Mouse (Mus musculus) granulocyte monocyte progenitor cell, adult 5-6 weeks (primary cell): Measurements from ENCODE around the gene Pzp. TPM values are rescaled to one million over a fixed set of nuclear protein-coding genes. Genes with fewer than 3 reads are reported as not detected.

Experiments used
- ATAC-seq: replicated peaks from 2 replicates; pipeline ENCODE4 v1.8.0; 2016; ENCODE audit warnings: mild to moderate bottlenecking, moderate TSS enrichment, inconsistent platforms; ENCODE audit not compliant: poor library complexity, severe bottlenecking
- total RNA-seq, 2 experiments: library from RNA; stranded (forward) in 1 of 2; stranded (reverse) in 1 of 2; fragments of 200-712, 200-1000 nt in 1 of 2; fragments of >200 nt in 1 of 2; fragmentation: Nextera tagmentation in 1 of 2; gene quantifications; 2 replicates each; pipeline ENCODE4 v1.2.3; 2014 to 2017

The Pzp gene
- total RNA-seq, 2 experiments from 2014 or later, result not detected

DNA sequence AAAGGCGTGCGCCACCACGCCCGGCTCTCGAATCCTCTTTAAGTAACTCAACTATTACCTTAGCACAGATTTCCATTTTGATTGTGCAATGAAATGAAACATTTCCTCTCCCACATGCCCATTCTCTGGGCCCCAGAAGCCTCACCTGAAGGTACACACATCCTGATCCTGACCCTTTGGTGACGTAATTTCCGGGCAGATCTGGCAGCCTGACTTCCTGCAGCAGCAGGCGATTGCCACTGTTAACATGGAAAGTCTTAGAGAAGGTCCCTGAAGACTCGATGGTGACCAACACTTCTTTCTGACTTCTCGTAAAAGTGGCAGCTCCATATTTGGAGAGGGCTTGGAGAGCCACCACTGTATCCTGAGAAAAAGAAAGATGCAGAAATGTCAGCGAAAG is 38.8 kb downstream of the Pzp start:
- ATAC-seq, result no peak

DNA sequence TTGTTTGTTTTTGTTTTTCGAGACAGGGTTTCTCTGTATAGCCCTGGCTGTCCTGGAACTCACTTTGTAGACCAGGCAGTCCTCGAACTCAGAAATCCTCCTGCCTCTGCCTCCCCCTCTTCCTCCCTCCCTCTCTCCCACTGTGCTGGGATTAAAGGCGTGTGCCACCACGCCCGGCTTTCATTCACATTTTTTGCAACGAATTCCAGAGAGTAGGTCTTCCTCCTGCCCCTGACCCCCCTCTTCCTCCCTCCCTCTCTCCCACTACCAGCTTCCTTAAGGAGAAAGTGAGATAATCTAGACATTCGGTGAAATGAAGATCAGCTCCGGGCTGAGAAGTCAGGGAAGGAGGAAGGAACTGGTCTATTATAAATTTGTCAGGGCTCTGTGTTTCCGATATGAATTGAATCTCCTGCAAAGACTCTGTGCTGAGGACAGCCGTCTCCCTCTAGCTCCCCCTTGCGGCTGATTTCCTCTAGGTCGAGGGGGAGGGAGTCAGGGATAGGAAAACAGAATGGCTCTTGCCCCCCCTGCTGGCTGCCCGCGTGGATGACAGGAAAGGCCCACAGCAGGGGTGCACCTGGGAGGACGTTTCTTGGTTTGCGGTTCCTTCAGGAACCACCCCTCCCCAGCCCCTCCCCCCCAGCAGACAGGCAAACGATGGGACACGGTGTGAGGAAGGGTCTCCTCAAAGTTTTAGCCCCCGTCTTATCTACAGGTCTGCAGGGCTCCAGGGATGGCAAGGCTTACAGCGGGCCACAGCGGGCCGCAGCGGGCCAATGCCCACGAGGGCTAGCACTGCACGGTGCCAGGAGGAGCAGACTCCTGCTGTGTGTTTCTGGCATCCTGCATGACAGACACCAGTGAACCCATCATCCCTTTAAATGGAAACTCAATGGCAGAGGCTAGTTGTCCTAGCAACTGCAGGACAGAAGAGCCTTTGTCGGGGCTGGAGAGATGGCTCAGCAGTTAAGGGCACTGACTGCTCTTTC is 46.8 kb downstream of the Pzp start:
- ATAC-seq, result peak; percentile 100

DNA sequence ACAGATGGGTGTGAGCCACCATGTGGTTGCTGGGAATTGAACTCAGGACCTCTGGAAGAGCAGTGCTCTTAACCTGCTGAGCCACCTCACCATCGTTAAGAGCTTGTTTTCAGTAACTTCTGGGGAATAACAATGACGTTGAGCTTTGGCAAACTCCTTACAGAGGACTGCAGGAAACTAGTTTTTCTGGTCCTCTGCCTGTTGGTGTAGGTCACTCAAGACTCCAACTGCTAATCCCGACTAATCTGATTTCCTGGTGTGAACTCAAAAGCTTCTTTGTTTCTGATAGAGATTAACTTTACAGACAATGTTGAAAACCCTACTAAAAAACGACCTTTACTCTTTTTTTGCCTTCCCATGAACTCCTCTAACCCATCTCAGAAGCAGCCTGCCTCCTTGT is 49.0 kb downstream of the Pzp start:
- no peak for ATAC-seq

DNA sequence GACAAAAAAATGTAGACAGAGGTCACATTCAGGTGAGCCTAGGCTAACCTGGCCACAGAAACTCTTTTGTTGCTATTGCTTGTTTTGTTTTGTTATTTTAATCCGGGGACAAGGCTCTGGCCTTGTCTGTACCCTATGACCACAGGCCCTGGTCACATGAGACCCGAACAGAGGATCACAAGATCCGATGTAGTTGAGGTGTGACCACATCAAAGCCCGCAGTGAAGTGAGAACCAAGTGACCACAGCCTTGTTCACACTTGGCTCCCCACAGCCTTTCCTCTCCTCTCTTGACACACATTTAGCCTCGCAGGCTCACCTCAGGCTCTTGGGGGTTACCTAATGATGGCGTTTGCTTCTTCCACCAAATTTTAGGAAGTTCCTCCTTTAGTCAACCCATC is 52.4 kb downstream of the Pzp start:
- ATAC-seq, result no peak

DNA sequence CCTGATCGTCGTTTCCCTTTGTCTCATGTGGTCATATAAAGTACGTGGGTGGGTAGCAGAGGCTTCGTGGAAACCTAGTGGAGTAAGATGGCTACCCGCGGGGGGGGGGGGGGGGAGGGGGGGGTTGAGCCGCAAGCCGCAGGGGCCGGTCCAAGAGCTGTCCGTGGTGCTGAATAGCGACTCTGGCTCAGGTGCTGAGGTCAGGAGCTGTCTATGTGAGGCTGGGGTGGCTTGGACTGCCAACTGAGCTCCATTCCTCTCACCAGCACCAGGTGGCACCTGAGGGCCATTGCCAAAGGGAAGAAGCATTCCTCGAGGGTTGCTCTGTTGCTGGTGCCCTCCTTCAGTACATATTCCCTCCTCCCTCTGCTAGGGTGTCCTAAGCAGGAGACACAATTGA is 57.1 kb downstream of the Pzp start:
- peak; percentile 69 for ATAC-seq

DNA sequence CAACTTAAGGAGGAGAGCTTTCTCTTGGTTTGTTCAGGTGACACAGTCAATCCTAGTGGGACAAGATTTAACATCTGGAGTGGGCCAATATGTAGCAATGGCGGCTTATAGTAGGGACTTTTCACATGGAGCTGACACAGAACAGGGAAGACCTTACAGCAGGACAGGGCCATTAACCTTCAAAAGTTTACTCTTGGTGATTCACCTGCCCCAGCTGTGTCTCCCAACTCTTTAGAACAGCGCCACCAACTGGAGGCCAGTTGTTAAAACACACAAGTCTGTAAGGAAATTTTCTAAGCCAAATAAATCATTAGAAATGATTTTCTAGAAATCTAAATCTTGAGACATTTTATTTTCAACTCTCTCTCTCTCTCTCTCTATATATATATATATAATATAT is 59.2 kb downstream of the Pzp start:
- ATAC-seq, result no peak

DNA sequence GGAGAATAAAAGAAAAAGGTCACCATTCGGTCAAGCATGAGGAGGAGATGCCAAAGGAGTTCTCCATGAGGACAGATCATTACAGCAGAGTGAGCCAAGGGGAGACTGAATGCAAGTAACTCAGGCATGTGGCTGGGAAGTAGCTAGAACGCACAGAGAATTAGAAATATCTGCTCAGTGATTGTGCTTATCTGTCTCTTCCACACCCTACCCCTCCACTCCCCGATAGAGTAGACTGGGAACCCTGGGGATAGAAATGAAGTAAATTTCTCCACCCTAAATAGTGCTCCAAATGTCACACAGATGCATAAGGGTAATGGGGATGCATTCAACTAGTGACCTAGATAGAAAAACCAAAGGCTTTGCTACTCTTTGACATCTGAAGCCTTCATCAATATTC is 60.0 kb downstream of the Pzp start:
- ATAC-seq, result no peak

DNA sequence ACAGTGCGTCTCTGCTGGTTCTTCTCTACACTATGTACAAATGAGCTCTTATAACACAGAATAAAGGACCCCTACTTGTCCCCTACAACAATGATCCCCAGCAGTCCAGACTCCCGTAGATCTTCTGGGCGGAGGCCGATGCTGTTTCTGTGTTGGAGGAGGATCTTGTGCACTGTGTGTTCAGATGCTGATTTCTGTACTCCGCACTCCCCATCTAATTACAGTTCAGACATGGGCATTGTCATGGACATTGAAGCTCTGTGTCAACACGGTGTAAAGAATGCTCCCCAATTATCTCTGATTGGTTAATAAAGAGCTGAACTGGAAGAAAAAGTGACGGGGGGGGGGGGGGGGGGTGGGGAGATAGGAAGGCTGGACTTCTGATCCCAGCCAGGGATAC is 60.5 kb downstream of the Pzp start:
- no peak for ATAC-seq

DNA sequence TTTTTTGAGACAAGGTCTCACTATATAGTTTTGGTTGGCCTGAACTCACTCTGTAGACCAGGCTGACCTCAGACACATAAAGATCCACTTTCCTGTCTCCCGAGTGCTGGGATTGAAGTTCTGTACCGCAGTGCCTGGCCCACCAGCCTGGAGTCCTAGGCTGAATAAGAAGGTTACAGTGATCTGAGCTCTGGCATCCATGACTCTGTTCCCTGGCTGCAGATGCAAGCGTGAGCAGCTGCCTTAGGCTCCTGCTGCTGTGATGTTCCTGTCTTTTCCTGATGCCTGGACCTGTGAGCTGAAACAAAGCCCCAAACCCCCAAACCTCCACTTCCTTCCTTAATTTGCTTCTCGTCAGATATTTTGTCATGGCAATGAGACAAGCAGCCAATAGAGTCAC is 61.5 kb downstream of the Pzp start:
- ATAC-seq, result no peak

DNA sequence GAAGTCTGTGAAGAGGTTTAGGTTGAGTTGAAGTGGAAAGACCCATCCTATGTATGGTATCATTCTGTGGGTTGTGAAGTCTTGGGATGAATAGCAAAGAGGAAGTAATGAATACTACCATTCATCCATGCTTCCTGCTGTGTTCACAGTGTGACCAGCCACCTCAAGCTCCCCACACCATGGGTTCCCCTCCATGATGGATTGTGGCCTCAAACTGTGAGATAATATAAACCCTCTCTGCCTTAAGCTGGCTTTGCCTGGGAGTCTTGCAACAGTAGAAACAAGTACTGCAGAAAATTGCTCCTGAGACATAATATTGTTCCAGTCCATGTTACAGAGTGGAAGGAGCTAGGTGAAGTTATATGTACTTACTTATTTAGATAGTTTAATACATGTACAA is 64.9 kb downstream of the Pzp start:
- ATAC-seq, result no peak

DNA sequence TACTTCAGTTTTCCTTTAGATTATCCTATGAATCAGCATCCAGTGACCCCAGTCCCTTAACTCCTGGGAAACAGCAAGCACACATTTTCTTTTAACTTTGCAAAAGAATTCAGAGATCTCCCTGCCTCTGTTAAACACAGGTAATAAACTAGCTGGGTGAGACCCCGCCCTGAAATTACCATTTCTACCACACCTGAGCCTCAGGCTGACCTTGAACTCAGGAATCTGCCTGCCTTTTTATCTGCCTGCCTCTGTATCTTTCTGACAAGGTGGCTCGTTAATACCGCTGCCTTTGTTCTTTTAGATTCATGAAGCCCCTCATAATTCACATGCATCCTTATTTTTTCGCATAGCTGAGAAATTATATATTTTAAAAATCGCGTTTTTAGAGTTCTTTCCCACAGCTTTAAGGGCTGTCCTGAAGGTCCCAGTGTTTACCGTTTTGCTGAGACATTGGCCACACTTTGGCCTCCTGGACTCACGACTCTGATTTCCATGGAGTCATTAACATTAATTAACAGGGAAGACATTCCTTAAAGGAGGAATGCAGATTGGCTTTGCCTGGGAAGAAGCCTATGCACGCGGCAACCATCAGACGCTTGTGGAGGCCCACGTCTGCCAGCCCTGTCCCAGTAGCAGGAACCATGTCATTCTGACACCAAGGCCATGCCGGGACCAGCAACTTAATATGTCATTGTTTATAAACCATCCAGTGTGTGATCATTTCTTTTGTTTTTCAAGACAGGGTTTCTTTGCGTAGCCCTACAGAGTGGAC is 65.6 kb downstream of the Pzp start:
- ATAC-seq, result no peak

DNA sequence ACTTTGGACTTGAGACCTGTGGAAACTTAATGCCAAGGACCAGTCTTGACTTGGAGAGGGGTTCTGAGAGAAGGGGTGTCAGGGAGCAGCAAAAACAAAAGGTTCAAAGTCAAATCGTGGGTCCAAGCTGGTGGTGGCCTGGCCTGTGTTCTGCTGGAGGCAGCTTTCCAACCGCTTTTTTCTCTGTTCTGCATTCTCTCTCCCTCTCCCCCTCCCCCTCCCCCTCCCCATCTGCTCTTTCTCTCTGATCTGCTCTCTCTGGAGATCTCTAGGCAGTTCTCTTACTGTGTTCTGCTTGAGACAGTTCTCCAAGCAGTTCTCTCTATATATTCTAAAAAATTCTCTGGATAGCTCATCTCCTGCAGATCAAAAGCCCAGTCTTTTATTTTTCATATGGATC is 66.2 kb downstream of the Pzp start:
- ATAC-seq, result no peak

DNA sequence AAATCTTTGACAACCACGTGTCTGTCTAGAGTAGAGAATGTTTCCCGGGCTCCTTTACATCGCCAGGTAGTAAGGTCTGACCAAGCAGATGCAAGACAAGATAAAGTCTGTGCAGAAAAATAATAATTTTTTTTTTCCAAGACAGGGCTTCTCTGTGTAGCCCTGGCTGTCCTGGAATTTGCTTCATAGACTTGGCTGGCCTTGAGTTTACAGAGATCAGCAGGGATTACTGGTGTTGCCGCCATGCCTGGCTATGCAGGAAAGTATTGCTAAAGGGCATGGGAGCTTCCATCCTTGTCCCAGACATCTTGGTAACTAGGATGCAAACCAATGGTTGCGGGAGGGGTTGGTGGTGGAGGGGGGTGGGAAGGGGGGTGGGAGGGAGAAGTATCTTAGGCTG is 69.3 kb downstream of the Pzp start:
- ATAC-seq, result no peak

DNA sequence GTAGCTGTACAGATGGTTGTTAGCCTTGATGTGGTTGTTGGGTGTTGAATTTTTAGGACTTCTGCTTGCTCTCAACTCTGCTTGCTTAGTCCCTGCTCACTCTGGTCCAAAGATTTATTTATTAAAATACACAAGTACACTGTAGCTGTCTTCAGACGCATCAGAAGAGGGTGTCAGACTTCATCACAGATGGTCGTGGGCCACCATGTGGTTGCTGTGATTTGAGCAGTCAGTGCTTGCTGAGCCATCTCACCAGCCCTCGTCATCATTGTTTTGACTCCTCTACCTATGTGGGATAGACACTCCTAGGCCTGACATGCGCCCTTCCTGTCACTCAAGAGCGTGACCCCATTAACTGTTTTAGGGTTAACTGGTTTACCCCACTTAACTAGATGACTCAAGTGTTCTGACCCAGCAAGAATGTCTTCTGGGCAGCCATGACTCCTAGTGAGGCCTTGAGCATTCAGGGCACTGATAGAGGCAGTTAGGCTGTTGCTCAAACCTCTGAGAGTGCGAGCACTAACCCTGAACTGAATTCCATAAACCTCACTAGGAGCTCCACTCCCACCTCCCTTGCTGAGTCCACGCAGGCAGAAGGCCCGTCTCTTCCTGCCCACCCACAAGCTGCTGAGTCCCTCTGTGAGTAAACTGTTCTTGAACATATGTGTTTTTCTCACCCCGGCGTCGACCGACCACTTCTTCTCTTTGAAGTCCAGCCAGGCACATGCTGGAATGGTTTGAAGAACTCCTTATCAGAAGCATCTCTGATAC is 70.5 kb downstream of the Pzp start:
- no peak for ATAC-seq

DNA sequence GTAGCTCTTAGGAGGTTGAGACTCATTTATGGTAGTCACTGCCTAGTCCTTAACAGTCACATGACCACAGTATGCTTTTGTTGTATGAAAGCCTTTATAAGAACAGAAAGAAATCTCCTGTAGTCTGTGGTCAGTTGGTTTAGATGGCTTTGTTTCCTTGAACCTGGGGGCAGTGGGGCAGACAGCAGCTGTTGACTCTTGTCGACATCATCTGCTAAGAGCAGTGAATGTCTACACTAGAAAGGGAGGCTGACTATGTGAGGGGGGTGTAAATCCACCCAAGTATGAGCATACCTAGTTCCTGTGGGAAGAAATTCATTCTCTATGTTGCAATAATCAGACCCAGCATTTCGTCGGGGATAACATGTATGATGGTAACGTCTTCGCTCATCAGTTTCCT is 79.5 kb downstream of the Pzp start:
- ATAC-seq, result no peak

DNA sequence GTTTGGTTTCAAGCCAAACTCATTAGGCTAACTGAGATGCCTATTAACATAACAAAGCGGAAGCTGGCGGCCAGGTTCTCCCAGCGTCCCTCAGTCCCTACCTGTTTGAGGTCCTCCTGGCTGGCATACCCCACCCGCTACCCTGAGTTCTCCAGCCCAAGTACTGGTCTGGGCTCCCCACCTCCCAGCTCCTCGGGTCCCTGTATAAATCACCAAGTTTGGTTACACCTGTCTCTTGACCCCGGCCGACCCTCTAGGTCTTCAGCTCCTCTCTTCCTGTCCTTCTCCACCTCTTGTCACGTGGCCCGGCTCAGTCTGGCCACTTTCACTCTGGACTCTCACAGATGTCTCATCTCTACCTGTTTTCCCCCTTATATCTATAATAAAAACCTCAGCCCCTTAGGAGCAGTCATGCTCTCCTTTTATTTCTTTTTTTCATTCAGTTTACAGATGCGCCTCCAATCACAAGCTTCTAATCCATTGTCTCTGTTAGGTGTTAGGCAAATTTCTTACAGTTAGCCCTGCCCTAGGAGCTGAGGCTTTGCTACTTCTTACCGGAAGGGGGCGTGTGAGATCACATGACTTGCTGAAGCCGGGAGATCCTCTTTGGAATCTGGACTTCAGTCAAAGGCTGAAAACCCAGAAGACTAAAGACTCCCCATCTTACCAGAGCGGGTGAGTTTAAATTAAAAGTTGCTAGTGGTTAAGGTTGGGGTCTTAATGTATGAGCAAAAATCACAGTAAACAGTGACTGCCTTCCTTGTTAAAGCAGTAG is 80.6 kb downstream of the Pzp start:
- peak; percentile 77 for ATAC-seq

DNA sequence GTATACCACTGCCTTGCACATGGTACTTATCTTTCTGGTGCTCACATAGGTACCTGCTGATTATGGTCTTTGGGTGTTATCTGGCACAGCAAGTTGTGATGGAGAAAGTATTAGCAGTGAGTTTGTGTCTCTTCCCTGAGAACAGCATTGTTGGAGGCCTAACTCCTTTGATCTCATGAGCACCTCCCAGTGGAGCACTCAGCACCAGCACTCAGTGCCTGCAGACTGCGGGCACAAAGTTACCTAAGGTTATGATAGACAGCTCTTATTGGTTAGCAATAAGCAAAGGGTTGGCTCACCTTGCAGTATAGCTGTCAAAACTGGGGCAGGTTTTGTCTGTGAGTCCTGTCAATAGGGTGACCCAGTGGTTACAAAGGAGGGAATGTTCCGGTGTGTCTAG is 86.3 kb downstream of the Pzp start:
- ATAC-seq, result no peak

DNA sequence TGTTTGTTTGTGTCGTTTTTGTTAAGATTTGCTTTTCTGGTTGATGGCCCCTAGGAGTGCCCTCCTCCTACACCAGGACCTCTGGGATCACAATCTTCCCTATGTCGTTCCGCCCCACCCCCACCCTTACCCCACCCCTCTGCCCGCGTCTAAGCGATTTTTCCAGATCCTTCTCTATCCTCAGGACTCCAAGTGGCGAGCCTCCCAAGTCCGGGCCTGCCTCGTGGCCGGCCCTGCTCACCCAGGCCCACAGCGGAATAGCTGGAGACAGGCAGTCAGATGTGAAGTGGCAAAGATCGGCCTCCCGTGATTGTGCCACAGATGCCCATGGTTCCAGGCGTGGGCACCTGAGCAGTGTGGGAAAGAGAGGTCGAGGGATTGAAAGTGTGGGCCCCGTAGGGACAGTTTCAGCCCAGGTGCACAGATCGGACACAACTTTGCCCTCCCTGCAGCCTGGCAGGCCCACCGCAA is 87.6 kb downstream of the Pzp start:
- ATAC-seq, result no peak; the same call in 1 of the 2 replicates

DNA sequence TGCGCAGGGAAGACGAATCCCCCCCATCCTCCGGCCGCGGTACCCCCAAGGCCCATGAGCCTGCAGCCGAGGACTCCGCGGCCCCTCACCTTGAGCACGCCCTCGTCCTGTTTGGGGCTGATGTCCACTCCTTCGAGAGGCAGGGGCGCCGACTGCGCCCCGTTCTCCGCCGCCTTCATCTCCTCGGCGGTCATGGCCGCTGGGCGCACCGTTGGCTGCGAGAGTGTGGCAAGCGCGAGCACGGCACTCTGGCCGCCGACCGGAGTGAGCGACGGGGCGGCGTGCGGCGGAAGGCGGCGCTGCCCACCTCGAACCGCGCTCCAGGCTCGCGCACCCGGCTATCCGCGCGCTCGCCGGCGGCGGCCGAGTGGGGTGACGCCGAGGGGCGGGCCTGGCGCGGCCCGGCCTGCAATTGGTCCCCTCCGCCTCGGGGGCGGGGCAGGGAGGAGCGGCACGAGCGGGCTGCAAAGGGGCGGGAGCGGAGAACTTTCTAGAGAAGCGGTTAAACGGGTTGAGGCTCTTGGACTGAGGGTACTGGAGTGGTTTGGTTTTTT is 88.1 kb downstream of the Pzp start, which contains the start of gene Fkbp4:
Gene Fkbp4, minus strand, starts transcription at position 361 of the 554 bp plus-strand sequence.
- ATAC-seq, result peak; percentile 81
